Mouse (Mus musculus) kidney, postnatal 0 days (tissue): ENCODE results near the gene C2. TPM values are rescaled to one million over a fixed set of nuclear protein-coding genes. Genes with fewer than 3 reads are reported as not detected.
"Not testable (repeated sequence)": the region's sequence is repeated elsewhere in the genome, so short reads cannot be mapped to it uniquely, and the experiment has no call there.

ENCODE experiments used
- ATAC-seq: fragments of 200-750 bp; cut with Nextera tagmentation; replicated peaks from 2 replicates; pipeline ENCODE4 v1.8.0; 2017; ENCODE audit warnings: low read depth, moderate number of reproducible peaks, moderate TSS enrichment, moderate library complexity; ENCODE audit not compliant: low FRiP score
- DNase-seq: peaks from one replicate; pipeline ENCODE4 v3.0.0-alpha.2; 2016; ENCODE audit warnings: low spot score
- H3K27ac ChIP-seq: fragments of 300-500 bp; sonication (generic); 2 replicates; pipeline ENCODE4 v1.5.1; 2014; ENCODE audit warnings: mild to moderate bottlenecking
- H3K27me3 ChIP-seq: fragments of 300-500 bp; sonication (generic); 2 replicates; pipeline ENCODE4 v1.6.1; 2014; ENCODE audit warnings: low read length, mixed read lengths; ENCODE audit not compliant: insufficient read depth
- H3K36me3 ChIP-seq: fragments of 300-500 bp; sonication (generic); 2 replicates; pipeline ENCODE4 v1.6.1; 2014; ENCODE audit warnings: low read length, mixed read lengths; ENCODE audit not compliant: insufficient read depth
- H3K4me1 ChIP-seq: fragments of 300-500 bp; sonication (generic); replicated peaks from 2 replicates; pipeline ENCODE4 v1.6.1; 2014; ENCODE audit warnings: antibody characterized with exemption, low read length, mixed read lengths; ENCODE audit not compliant: insufficient read depth
- H3K4me2 ChIP-seq: fragments of 300-500 bp; sonication (generic); 2 replicates; pipeline ENCODE4 v1.6.1; 2014; ENCODE audit warnings: mild to moderate bottlenecking, low read length, moderate library complexity, mixed read lengths
- H3K4me3 ChIP-seq: fragments of 300-500 bp; sonication (generic); replicated peaks from 2 replicates; pipeline ENCODE4 v1.5.1; 2014; ENCODE audit warnings: low read depth, low read length
- H3K9ac ChIP-seq: fragments of 300-500 bp; sonication (generic); 2 replicates; pipeline ENCODE4 v1.6.1; 2014; ENCODE audit warnings: low read depth, low read length
- H3K9me3 ChIP-seq: fragments of 300-500 bp; sonication (generic); replicated peaks from 2 replicates; pipeline ENCODE4 v1.6.1; 2016; ENCODE audit warnings: low read length, inconsistent platforms, mixed read lengths
- CTCF ChIP-seq: IDR thresholded peaks from 2 replicates; pipeline ENCODE4 v1.5.1; 2016; ENCODE audit warnings: antibody characterized with exemption, low read depth, mild to moderate bottlenecking, moderate library complexity
- WGBS: fragments of 180-500 bp; shearing (Covaris S2); extraction: QIAGEN DNeasy Blood & Tissue Kit; methylation state at CpG from one replicate; pipeline ENCODE4 v1.1.7; 2014; 5-methylcytosine and 5-hydroxymethylcytosine counted together
- microRNA-seq: library from miRNA; unstranded; fragments of <30 nt; microRNA quantifications from one replicate; pipeline ENCODE4, GENCODE M21; 2016
- polyA plus RNA-seq: library from polyadenylated mRNA; unstranded; fragments of >200 nt; fragmentation: Nextera tagmentation; extraction: Ambion mirVana; gene quantifications from 2 replicates; pipeline ENCODE4 v1.2.1, GENCODE M21; 2015

Gene C2
- polyA plus RNA-seq, 1 experiment from 2014 or later, result 7.4 TPM

DNA sequence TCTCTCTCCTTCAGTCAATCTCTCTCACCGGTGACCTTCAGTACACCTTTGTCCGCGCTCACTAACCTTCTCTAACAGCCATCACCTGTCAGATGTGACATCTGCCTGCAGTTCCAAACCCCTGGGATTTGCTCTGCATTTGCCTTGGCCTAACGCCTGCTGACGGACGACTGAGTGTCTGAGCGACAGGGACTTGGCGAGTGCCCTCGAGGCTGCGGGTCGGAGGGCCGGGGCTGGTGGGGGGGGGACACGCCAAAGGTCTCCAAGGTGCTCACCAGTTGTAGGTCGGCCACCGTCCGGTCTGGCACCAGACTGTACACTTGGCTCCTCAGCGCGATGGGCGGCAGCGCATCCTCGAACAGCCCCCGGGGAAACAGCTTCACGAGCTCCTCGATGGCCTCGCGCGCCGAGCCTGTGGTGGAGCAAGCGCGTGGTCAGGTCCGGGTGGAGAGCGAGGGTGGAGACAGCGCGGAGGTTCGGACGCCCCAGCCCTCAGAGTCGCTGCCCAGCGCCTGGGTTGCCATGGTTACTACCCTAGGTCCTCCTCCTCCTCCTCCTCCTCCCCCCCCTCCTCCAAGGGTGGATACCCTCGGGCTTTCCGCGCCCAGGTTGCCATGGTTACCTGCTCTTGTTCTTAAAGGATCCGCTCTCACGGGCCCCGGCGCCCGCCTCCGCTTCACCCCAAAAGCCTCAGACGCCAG lies 61.8 kb downstream of the C2 start:
- peak; percentile 65 for ATAC-seq

DNA sequence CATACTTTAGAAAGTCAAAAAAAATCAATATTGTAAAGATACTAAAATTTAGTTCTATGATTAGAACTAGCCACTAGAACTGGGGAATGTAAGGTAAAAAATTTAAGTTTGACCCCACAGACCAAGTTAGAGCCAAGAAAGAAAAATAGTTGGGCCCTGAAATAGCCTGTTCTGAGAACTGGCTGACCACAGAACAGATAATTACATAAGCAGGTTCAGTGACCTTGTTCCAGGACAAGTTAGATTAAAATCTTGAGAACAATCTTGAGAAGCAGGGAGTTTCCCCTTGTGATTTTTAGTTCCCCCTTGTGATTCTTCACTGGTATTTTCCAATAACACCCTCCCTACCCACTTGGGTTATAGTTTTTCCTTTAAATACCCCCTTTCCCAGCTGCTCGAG lies 67.3 kb downstream of the C2 start:
- peaks cover 36% of the 10 kb centered on the region; the same call in 1 of the 2 replicates for H3K36me3 ChIP-seq

More for the DNA sequence above, 61.8 kb downstream of the C2 start:
- peaks cover 30% of the 10 kb centered on the region for H3K36me3 ChIP-seq
- peak overlapping the region; percentile 83 for H3K4me2 ChIP-seq
- H3K4me3 ChIP-seq, result peak overlapping the region; percentile 80
- peak overlapping the region; percentile 72 for H3K9ac ChIP-seq
- H3K27ac ChIP-seq, result peak overlapping the region; percentile 77
- H3K4me1 ChIP-seq, result peaks cover 5% of the 10 kb centered on the region; the same call in 1 of the 2 replicates
- DNase-seq, result no peak
- H3K9me3 ChIP-seq, result no peaks in the 10 kb centered on the region
- WGBS, result 4% methylated on average over 48 of the region's 48 CpGs
- TF ChIP-seq CTCF, result no peak
- no peaks in the 10 kb centered on the region for H3K27me3 ChIP-seq

DNA sequence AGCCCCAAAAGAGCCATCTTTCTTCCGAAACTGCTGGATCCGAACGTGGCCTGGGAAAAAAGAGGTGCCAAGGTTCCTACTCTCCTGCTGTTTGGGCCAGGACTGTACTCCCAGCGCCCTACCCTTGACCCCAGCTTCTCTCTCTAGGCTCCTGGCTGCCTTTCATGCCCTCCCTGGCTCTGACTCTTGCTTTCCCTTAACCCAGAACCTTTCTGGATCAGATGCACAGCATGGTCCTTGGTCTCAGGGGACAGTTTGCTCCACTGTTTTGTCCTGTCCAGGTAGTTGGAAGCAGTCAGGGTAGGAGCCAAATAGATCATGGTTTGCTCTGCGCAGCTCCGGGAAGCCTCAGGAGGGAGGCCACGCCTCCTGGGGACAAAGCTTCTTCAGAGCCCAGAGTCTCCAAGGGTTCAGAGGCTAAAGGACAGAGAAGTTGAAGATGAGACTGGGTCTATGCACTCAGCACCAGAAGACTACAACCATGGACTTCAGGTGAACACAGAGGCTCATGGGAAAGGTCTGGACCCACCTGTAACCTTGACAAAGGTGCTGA lies 83.2 kb downstream of the C2 start:
- Histone ChIP-seq H3K4me1 (no peaks in the 10 kb centered on the region), H3K27ac (no peak overlapping the region), H3K36me3 (no peaks in the 10 kb centered on the region), H3K9ac (no peak overlapping the region), H3K4me2 (no peak overlapping the region), H3K27me3 (no peaks in the 10 kb centered on the region), H3K9me3 (no peaks in the 10 kb centered on the region), H3K4me3 (no peak overlapping the region)
- TF ChIP-seq CTCF, result no peak
- WGBS, result 78% methylated on average over 7 of the region's 7 CpGs
- no peak for DNase-seq
- ATAC-seq, result no peak

More for the DNA sequence above, 67.3 kb downstream of the C2 start:
- not testable (repeated sequence) for H3K9ac ChIP-seq, H3K27me3 ChIP-seq, ATAC-seq, DNase-seq, H3K27ac ChIP-seq, H3K4me3 ChIP-seq, H3K4me1 ChIP-seq, H3K9me3 ChIP-seq, H3K4me2 ChIP-seq
- 94% methylated on average over 1 of the region's 1 CpGs for WGBS

DNA sequence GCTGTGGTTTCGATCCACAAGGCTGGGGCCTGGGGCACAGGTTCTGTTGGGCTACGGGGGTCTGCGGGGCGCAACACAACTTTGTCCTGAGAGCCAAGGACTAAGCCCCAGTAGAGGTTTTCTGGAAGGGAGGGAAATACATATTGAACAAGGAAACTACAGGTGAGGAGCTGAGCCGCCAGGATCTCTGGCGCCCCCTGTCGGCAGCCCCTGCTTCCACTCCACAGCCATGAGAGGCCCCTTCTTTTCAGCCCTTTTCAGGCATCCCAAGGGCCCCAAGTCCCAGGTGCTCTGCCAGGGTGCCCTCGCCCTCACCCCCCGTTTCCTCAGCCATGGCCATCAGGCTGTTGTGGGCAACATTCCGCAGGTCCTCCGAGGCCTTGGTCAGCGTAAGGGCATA lies 84.3 kb downstream of the C2 start:
- peak; percentile 16 for DNase-seq
- TF ChIP-seq CTCF, result peak; percentile 61
- not testable (repeated sequence) for H3K4me1 ChIP-seq, ATAC-seq, H3K9me3 ChIP-seq, H3K27ac ChIP-seq, H3K4me3 ChIP-seq, H3K27me3 ChIP-seq, H3K36me3 ChIP-seq, H3K4me2 ChIP-seq, H3K9ac ChIP-seq
- 64% methylated on average over 12 of the region's 12 CpGs for WGBS

Small RNAs within 50 kb of the gene (microRNA-seq; reads per million reads assigned to microRNA genes)
- not detected for gene Mir6970
- gene Mir6971, result 3.2 reads per million, percentile 8 among the genes with 10 or more reads in this experiment
- gene Mir6972, result not detected

Other genes starting within 250 kb of the C2 start
- 0.19 and 0.26 TPM in 2 replicates for gene Tnxb, start 227.7 kb downstream of the C2 start, polyA plus RNA-seq
- gene C4b, start 154.4 kb downstream of the C2 start, polyA plus RNA-seq, result 0.22 and 0.41 TPM in 2 replicates
- gene Cyp21a1, start 93.7 kb downstream of the C2 start, polyA plus RNA-seq, result 0.13 and 0.20 TPM in 2 replicates
- 30.3 and 30.8 TPM in 2 replicates for gene Stk19, start 61.3 kb downstream of the C2 start, polyA plus RNA-seq
- 48.2 and 49.7 TPM in 2 replicates for gene Dxo, start 61.2 kb downstream of the C2 start, polyA plus RNA-seq
- 36.8 and 37.3 TPM in 2 replicates for gene Skiv2l, start 48.1 kb downstream of the C2 start, polyA plus RNA-seq
- gene Nelfe, start 47.9 kb downstream of the C2 start, polyA plus RNA-seq, result 73.5 and 79.5 TPM in 2 replicates
- gene Cfb, start 35.7 kb downstream of the C2 start, polyA plus RNA-seq, result 21.1 and 25.6 TPM in 2 replicates
- 2.3 and 3.4 TPM in 2 replicates for gene Zbtb12, start 18.8 kb downstream of the C2 start, polyA plus RNA-seq
- not detected in 2 replicates for gene Gm20547, start 16.2 kb downstream of the C2 start, polyA plus RNA-seq
- gene Ehmt2, start 204 bp upstream of the C2 start, polyA plus RNA-seq, result 44.1 and 49.1 TPM in 2 replicates
- 24.2 and 27.3 TPM in 2 replicates for gene Slc44a4, start 16.2 kb upstream of the C2 start, polyA plus RNA-seq
- gene Neu1, start 33.0 kb upstream of the C2 start, polyA plus RNA-seq, result 92.0 and 101 TPM in 2 replicates
- 2.2 and 2.6 TPM in 2 replicates for gene Hspa1b, start 61.0 kb upstream of the C2 start, polyA plus RNA-seq
- not detected in 2 replicates for gene Gm20481, start 71.6 kb upstream of the C2 start, polyA plus RNA-seq
- 22.4 and 23.5 TPM in 2 replicates for gene Hspa1a, start 73.9 kb upstream of the C2 start, polyA plus RNA-seq
- 0.54 and 0.72 TPM in 2 replicates for gene Hspa1l, start 74.4 kb upstream of the C2 start, polyA plus RNA-seq
- 133 and 141 TPM in 2 replicates for gene Lsm2, start 83.6 kb upstream of the C2 start, polyA plus RNA-seq
- gene Vars, start 102.7 kb upstream of the C2 start, polyA plus RNA-seq, result 61.3 and 63.3 TPM in 2 replicates
- 0.16 and 0.20 TPM in 2 replicates for gene Vwa7, start 118.3 kb upstream of the C2 start, polyA plus RNA-seq
- gene Sapcd1, start 129.8 kb upstream of the C2 start, polyA plus RNA-seq, result 2.3 and 3.7 TPM in 2 replicates
- 2.7 and 3.0 TPM in 2 replicates for gene Msh5, start 148.5 kb upstream of the C2 start, polyA plus RNA-seq
- 266 and 282 TPM in 2 replicates for gene Clic1, start 151.7 kb upstream of the C2 start, polyA plus RNA-seq
- 227 and 244 TPM in 2 replicates for gene Ddah2, start 160.8 kb upstream of the C2 start, polyA plus RNA-seq
- gene Ly6g6c, start 167.1 kb upstream of the C2 start, polyA plus RNA-seq, result not detected in 2 replicates
- gene Mpig6b, start 167.9 kb upstream of the C2 start, polyA plus RNA-seq, result 0.36 and 0.45 TPM in 2 replicates
- gene Ly6g6e, start 178.6 kb upstream of the C2 start, polyA plus RNA-seq, result 1.3 and 1.6 TPM in 2 replicates
- gene Ly6g6d, start 179.8 kb upstream of the C2 start, polyA plus RNA-seq, result 7.6 and 7.8 TPM in 2 replicates
- gene Ly6g6f, start 187.3 kb upstream of the C2 start, polyA plus RNA-seq, result not detected in 2 replicates
- gene Abhd16a, start 191.0 kb upstream of the C2 start, polyA plus RNA-seq, result 109 and 113 TPM in 2 replicates
- not detected in 2 replicates for gene Ly6g5c, start 210.0 kb upstream of the C2 start, polyA plus RNA-seq
- 0.69 and 1.1 TPM in 2 replicates for gene Ly6g5b, start 217.2 kb upstream of the C2 start, polyA plus RNA-seq
- gene Gpank1, start 223.2 kb upstream of the C2 start, polyA plus RNA-seq, result 14.6 and 15.2 TPM in 2 replicates
- gene Csnk2b, start 223.8 kb upstream of the C2 start, polyA plus RNA-seq, result 300 and 312 TPM in 2 replicates
- 10.5 and 11.9 TPM in 2 replicates for gene D17H6S53E, start 228.1 kb upstream of the C2 start, polyA plus RNA-seq
- gene Apom, start 233.8 kb upstream of the C2 start, polyA plus RNA-seq, result 59.6 and 64.2 TPM in 2 replicates
- 46.0 and 50.2 TPM in 2 replicates for gene Bag6, start 236.9 kb upstream of the C2 start, polyA plus RNA-seq